Mouse (Mus musculus) hindbrain, embryonic 12.5 days (tissue): ENCODE data around the gene Cib3. TPM values are rescaled to one million over a fixed set of nuclear protein-coding genes. Genes with fewer than 3 reads are reported as not detected.

ENCODE experiments used
- ATAC-seq: fragments of 200-750 bp; cut with Nextera tagmentation; 2 replicates; pipeline ENCODE4 v1.8.0; 2017; ENCODE audit warnings: moderate TSS enrichment; ENCODE audit not compliant: low FRiP score
- H3K27ac ChIP-seq: fragments of 300-500 bp; sonication (generic); 2 replicates; pipeline ENCODE4 v1.5.1; 2016; ENCODE audit warnings: mild to moderate bottlenecking
- H3K27me3 ChIP-seq: fragments of 300-500 bp; sonication (generic); 2 replicates; pipeline ENCODE4 v1.6.1; 2016; ENCODE audit warnings: mild to moderate bottlenecking
- H3K36me3 ChIP-seq: fragments of 300-500 bp; sonication (generic); 2 replicates; pipeline ENCODE4 v1.6.1; 2016; ENCODE audit warnings: mild to moderate bottlenecking
- H3K4me1 ChIP-seq: fragments of 300-500 bp; sonication (generic); 2 replicates; pipeline ENCODE4 v1.6.1; 2016
- H3K4me2 ChIP-seq: fragments of 300-500 bp; sonication (generic); replicated peaks from 2 replicates; pipeline ENCODE4 v1.6.1; 2016; ENCODE audit warnings: mild to moderate bottlenecking
- H3K4me3 ChIP-seq: fragments of 300-500 bp; sonication (generic); 2 replicates; pipeline ENCODE4 v1.5.1; 2016; ENCODE audit warnings: mild to moderate bottlenecking
- H3K9ac ChIP-seq: fragments of 300-500 bp; sonication (generic); 2 replicates; pipeline ENCODE4 v1.6.1; 2016; ENCODE audit warnings: mild to moderate bottlenecking, moderate library complexity
- H3K9me3 ChIP-seq: fragments of 300-500 bp; sonication (generic); replicated peaks from 2 replicates; pipeline ENCODE4 v1.6.1; 2016; ENCODE audit warnings: mild to moderate bottlenecking
- WGBS: fragments of 180-500 bp; shearing (Covaris S2); methylation state at CpG from one replicate; pipeline ENCODE4 v1.1.7; 2016; 5-methylcytosine and 5-hydroxymethylcytosine counted together
- polyA plus RNA-seq: library from polyadenylated mRNA; unstranded; fragments of >200 nt; fragmentation: Nextera tagmentation; extraction: Ambion mirVana; gene quantifications from 2 replicates; pipeline ENCODE4 v1.2.1, GENCODE M21; 2016

The Cib3 gene
- not detected in 2 replicates for polyA plus RNA-seq

DNA sequence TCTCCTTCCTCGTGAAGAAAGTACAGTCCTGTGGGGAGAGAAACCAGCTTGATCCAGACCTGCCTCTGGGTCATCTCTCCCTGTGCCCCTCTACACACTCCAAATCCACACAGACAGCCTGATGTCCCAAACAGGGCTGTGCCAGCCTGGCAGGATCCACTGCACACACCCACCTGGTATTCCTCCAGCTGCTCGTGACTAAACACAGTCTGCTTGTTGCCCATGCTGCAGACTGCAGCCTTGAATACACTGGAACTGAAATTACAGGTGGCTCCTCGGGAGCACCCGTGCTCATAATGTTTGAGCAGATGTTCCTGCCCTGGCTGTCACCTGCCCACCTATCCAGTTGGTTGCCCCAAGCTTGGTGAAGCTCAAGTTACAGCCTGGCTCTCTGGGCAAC, at the start of gene Cib3:
Gene Cib3 (minus strand): TSS at position 87 of the 400 bp plus-strand sequence.
- no peak for ATAC-seq
- no peak within 1 kb of the TSS for H3K4me3 ChIP-seq
- no peaks in the 10 kb centered on the region for H3K36me3 ChIP-seq
- WGBS, result 65% methylated on average over 4 of the region's 4 CpGs
- peaks cover 10% of the 10 kb centered on the region; the same call in 1 of the 2 replicates for H3K27me3 ChIP-seq
- H3K9ac ChIP-seq, result no peak within 1 kb of the TSS
- H3K9me3 ChIP-seq, result no peaks in the 10 kb centered on the region
- no peaks in the 10 kb centered on the region for H3K4me1 ChIP-seq
- H3K4me2 ChIP-seq, result no peak within 1 kb of the TSS
- H3K27ac ChIP-seq, result no peak within 1 kb of the TSS

DNA sequence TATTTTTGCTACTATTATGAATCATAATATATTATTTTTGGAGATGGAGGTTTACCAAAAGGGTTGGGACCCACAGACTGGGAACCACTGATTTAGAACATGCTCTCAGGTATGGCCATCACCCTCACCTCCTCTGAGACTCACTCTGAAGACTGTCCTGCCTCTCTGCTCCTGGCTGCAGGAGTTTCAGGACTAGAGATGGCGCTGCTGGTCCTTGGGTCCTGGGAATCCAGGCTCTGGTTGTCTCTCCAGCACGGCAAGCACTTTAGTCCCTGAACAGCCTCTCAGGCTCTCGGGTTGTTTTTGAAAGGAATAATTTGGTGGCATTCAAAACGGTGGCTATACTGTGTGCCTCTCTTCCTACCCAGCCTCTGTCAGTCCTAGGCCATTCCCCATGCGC, 49.2 kb upstream of the Cib3 start:
- 56% methylated on average over 5 of the region's 5 CpGs for WGBS
- Histone ChIP-seq H3K9me3 (no peaks in the 10 kb centered on the region), H3K27me3 (0 out of 2 replicates have a peak, but pooled peaks cover 4% of the 10 kb centered on the region), H3K4me1 (no peaks in the 10 kb centered on the region), H3K4me2 (no peak overlapping the region), H3K9ac (no peak overlapping the region), H3K4me3 (no peak overlapping the region), H3K27ac (no peak overlapping the region), H3K36me3 (no peaks in the 10 kb centered on the region)
- ATAC-seq, result no peak

DNA sequence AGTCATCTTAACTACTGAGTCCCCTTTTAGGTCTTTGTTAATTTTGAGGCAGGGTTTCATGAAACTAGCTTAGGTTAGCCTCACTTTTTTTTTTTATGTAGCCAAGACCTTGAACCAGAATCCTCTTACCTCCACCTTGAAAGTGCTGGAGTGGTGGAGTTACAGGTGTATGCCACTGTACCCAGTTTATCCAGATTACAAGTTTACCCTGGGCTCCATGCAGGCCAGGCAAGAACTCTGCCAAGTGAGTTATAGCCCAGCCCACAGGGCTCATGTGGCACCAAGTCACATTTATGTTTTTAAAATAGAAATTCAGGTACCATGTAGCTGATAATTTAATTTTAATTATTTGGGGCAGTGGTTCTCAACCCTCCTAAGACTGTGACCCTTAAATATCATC, 48.8 kb upstream of the Cib3 start:
- H3K9me3 ChIP-seq, result no peaks in the 10 kb centered on the region
- H3K4me3 ChIP-seq, result no peak overlapping the region
- no peak overlapping the region for H3K27ac ChIP-seq
- no peaks in the 10 kb centered on the region for H3K36me3 ChIP-seq
- no peaks in the 10 kb centered on the region for H3K4me1 ChIP-seq
- H3K9ac ChIP-seq, result no peak overlapping the region
- ATAC-seq, result no peak
- H3K4me2 ChIP-seq, result no peak overlapping the region
- 0 out of 2 replicates have a peak, but pooled peaks cover 4% of the 10 kb centered on the region for H3K27me3 ChIP-seq

DNA sequence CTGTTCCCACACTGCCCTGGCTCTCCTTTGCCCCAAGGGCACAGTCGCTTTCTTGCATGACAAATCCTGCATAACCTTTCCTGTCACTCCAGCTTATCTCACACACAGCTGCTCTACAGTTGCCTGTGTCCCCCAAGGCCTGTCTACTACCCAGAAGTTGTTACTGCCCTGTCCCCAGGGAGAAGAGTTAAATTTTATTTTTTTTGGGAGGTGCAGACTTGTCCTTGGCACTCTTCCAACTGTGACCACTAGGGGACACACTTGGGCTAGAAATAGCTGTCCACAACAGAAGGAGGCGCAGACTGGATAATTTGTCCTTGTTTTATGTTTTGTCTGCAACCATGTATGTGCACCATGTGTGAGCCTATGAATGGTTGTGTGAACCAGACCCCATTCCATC, 48.4 kb upstream of the Cib3 start:
- Histone ChIP-seq H3K4me2 (no peak overlapping the region), H3K27me3 (0 out of 2 replicates have a peak, but pooled peaks cover 4% of the 10 kb centered on the region), H3K4me1 (no peaks in the 10 kb centered on the region), H3K9me3 (no peaks in the 10 kb centered on the region), H3K27ac (no peak overlapping the region), H3K36me3 (peaks cover under 1% of the 10 kb centered on the region; the same call in 1 of the 2 replicates), H3K9ac (no peak overlapping the region), H3K4me3 (no peak overlapping the region)
- 32% methylated on average over 2 of the region's 2 CpGs for WGBS
- peak; percentile 65 for ATAC-seq

DNA sequence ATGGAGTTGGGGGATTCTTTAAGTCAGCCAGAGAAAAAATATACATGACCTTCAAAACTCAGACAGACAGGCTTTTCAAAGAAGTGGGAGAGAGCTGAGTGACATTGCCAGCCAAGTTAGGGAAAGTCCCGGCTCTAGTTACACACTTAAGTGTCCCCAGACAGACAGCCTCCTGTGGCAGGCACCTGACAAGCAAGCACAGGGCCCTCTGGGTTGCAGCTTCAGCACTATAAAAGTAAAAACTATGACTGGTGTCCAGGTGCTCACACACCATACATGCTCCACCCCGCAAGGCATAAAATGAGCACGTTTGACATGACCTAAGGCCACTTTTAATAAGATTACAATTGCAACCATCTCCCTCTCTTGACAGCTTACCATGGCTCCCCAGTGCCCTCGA, 47.9 kb upstream of the Cib3 start:
- Histone ChIP-seq H3K4me2 (no peak overlapping the region), H3K4me1 (no peaks in the 10 kb centered on the region), H3K9me3 (no peaks in the 10 kb centered on the region), H3K9ac (no peak overlapping the region), H3K36me3 (peaks cover 5% of the 10 kb centered on the region; the same call in 1 of the 2 replicates), H3K4me3 (no peak overlapping the region), H3K27me3 (0 out of 2 replicates have a peak, but pooled peaks cover 4% of the 10 kb centered on the region), H3K27ac (no peak overlapping the region)
- WGBS, result 53% methylated on average over 4 of the region's 4 CpGs
- no peak; the same call in 1 of the 2 replicates for ATAC-seq

DNA sequence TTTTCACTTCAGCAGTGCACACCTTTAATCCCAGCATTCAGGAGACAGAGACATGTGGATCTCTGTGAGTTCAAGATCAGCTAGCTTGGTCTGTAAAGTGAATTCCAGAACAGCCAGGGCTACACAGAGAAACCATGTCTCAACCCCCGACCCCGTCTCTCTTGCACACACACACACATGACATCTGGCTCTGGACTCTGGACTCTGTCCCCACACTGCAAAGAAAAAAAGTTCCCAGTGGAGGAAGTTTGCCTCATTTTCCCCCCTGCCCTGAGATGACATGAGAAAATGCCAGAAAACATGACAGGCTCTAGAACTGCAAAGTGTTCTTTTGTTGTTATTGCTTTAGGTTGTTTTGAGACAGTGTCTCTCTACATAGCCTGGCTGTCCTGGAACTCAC, 47.2 kb upstream of the Cib3 start:
- no peak for ATAC-seq
- Histone ChIP-seq H3K4me3 (no peak overlapping the region), H3K27ac (no peak overlapping the region), H3K9me3 (no peaks in the 10 kb centered on the region), H3K27me3 (0 out of 2 replicates have a peak, but pooled peaks cover 4% of the 10 kb centered on the region), H3K4me1 (no peaks in the 10 kb centered on the region), H3K36me3 (peaks cover 12% of the 10 kb centered on the region), H3K9ac (no peak overlapping the region), H3K4me2 (no peak overlapping the region)
- WGBS, result 74% methylated on average over 2 of the region's 2 CpGs

- Histone ChIP-seq H3K4me2 (no peak overlapping the region), H3K27me3 (no peaks in the 10 kb centered on the region), H3K4me3 (no peak overlapping the region), H3K36me3 (peaks cover 31% of the 10 kb centered on the region), H3K4me1 (no peaks in the 10 kb centered on the region), H3K9me3 (no peaks in the 10 kb centered on the region), H3K27ac (no peak overlapping the region), H3K9ac (no peak overlapping the region)
- 72% methylated on average over 1 of the region's 1 CpGs for WGBS
- ATAC-seq, result no peak
Measured at GRCm38 (mm10) chr8:72257902-72258238, 45.2 kb upstream of the Cib3 start.

DNA sequence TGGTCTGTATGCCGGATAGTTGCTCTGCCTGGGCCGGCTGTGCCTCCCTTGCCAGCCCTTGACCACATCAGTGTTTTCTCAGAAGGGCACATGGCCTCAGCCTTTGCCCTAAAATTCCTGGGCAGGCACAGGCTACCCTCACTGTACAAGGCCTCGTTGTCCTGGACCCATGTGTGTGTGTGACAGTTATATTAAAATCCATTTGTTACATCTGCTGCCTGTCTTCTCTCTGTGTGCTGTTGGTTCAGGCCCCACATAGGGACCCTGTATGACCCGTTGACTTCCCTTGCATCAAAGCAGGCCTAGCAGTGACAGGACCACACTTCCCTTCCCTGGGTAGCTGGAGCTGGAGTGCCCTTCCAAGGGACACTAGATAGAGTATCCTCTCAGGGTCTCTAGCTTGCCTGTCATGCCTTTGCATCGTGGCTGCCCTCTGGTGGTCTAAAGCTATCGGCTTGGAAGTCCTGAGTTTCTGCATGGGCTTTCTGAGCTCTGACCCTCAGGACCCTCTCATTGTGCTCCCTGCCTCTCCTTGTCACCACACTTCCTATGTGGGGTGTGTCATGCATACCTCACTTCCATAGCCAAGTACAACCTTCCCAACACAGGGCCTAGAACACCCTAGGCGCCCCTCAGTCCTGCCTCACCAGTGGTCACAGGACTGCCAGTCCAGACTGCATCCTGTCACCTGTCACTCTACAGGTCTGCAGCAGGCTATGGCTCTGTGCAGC, 44.7 kb upstream of the Cib3 start:
- no peaks in the 10 kb centered on the region for H3K9me3 ChIP-seq
- no peaks in the 10 kb centered on the region for H3K27me3 ChIP-seq
- no peak overlapping the region for H3K4me3 ChIP-seq
- peaks cover 37% of the 10 kb centered on the region for H3K36me3 ChIP-seq
- no peak overlapping the region for H3K4me2 ChIP-seq
- WGBS, result 54% methylated on average over 7 of the region's 7 CpGs
- no peak overlapping the region for H3K27ac ChIP-seq
- no peaks in the 10 kb centered on the region for H3K4me1 ChIP-seq
- no peak overlapping the region for H3K9ac ChIP-seq
- ATAC-seq, result peak; percentile 26; the same call in 1 of the 2 replicates

DNA sequence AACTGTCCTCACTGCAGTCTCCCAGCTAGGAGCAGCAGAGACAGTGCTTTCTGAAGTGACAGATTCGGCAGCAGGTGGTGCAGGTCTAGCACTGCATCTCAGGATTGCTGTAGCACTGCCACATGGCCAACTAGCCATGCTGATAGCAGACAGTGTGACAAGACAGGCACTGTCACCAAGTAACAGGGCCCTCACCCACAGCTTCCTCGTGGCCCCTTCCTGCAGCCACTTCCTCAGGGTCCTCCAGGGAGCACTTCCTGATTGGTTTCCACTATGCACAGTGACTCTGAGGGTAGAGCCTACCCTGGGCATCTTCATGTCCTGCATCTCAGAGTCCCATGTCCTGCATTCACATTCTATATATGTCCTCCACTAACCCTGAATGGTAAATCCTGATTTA, 32.0 kb upstream of the Cib3 start:
- ATAC-seq, result no peak
- Histone ChIP-seq H3K9ac (no peak overlapping the region), H3K4me2 (no peak overlapping the region), H3K27ac (no peak overlapping the region), H3K36me3 (peaks cover 48% of the 10 kb centered on the region), H3K27me3 (no peaks in the 10 kb centered on the region), H3K4me3 (no peak overlapping the region), H3K4me1 (peaks cover 18% of the 10 kb centered on the region), H3K9me3 (no peaks in the 10 kb centered on the region)
- WGBS, result 83% methylated on average over 2 of the region's 2 CpGs

DNA sequence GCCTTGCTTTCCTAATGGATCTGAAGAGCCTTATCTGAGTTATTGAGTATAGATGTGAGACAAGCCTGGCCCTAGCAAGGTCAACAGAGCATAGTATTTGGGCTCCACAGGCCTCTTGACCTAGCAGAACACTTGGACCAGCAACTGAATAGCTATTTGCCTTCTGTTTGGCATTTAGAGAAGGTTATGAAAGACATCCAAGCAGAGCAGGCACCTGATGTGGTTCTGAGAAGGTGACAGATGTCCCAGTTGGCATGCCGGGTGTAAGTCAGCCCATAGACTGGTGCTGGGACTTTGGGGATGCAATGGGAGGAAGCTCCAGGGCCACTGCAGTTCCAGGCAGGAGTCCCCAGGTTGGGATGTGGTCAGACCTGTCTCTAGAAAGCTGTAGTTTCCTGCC, 29.6 kb upstream of the Cib3 start:
- Histone ChIP-seq H3K9ac (no peak overlapping the region), H3K9me3 (no peaks in the 10 kb centered on the region), H3K36me3 (peaks cover 30% of the 10 kb centered on the region), H3K27me3 (no peaks in the 10 kb centered on the region), H3K27ac (no peak overlapping the region), H3K4me3 (no peak overlapping the region), H3K4me2 (no peak overlapping the region), H3K4me1 (peaks cover 18% of the 10 kb centered on the region)
- ATAC-seq, result no peak
- 89% methylated on average over 1 of the region's 1 CpGs for WGBS

- H3K9ac ChIP-seq, result peak overlapping the region; percentile 64
- no peak for ATAC-seq
- no peaks in the 10 kb centered on the region for H3K27me3 ChIP-seq
- 69% methylated on average over 7 of the region's 7 CpGs for WGBS
- H3K4me2 ChIP-seq, result peak overlapping the region; percentile 75
- H3K9me3 ChIP-seq, result no peaks in the 10 kb centered on the region
- peak overlapping the region; percentile 68 for H3K4me3 ChIP-seq
- H3K4me1 ChIP-seq, result peaks cover 18% of the 10 kb centered on the region
- H3K36me3 ChIP-seq, result peaks cover 18% of the 10 kb centered on the region
- peak overlapping the region; percentile 97 for H3K27ac ChIP-seq
Measured at GRCm38 (mm10) chr8:72240951-72241350, 28.3 kb upstream of the Cib3 start.

GRCm38 (mm10) chr8:72240403-72240763, 27.7 kb upstream of the Cib3 start:
- no peaks in the 10 kb centered on the region for H3K9me3 ChIP-seq
- peak overlapping the region; percentile 68 for H3K4me3 ChIP-seq
- peak overlapping the region; percentile 64 for H3K9ac ChIP-seq
- H3K4me1 ChIP-seq, result peaks cover 18% of the 10 kb centered on the region
- ATAC-seq, result no peak
- no peaks in the 10 kb centered on the region for H3K27me3 ChIP-seq
- H3K36me3 ChIP-seq, result peaks cover 17% of the 10 kb centered on the region
- H3K27ac ChIP-seq, result peak overlapping the region; percentile 97
- under 1% methylated on average over 24 of the region's 24 CpGs for WGBS
- peak overlapping the region; percentile 75 for H3K4me2 ChIP-seq
